Mouse (Mus musculus): ENCODE results near the gene Lgi2. TPM values are rescaled to one million over a fixed set of nuclear protein-coding genes. Genes with fewer than 3 reads are reported as not detected.

The Lgi2 gene
- 1.4 and 7.4 TPM in 2 replicates for polyA plus RNA-seq (2011; ENCODE audit: insufficient read length, low read depth, missing spikeins)

GRCm38 (mm10) chr5:52565813-52566531 lies at the start of gene Lgi2:
Gene Lgi2, minus strand, starts transcription at chr5:52566462.
- Histone ChIP-seq H3K4me3 (ENCODE audit: insufficient read depth, low read length) (peak within 1 kb of the TSS; percentile 12; the same call in 1 of the 2 replicates), H3K27ac (ENCODE audit: insufficient read depth, low read length) (no peak within 1 kb of the TSS), H3K4me1 (ENCODE audit: control insufficient read depth, insufficient read depth, low read length) (no peaks in the 10 kb centered on the region; the same call in 1 of the 2 replicates)
- TF ChIP-seq CTCF (IDR thresholded peaks at IDR 0.05; ENCODE audit: borderline replicate concordance, insufficient read depth, low read length) (no peak), POLR2A (IDR thresholded peaks at IDR 0.05; ENCODE audit: low read depth, low read length) (no peak)

- H3K27ac ChIP-seq (ENCODE audit: insufficient read depth, low read length) = peak overlapping the region; percentile 72; the same call in 1 of the 2 replicates
- H3K4me1 ChIP-seq (ENCODE audit: control insufficient read depth, insufficient read depth, low read length) = peaks cover 6% of the 10 kb centered on the region; the same call in 1 of the 2 replicates
Observed at GRCm38 (mm10) chr5:52615421-52615820, 49.2 kb upstream of the Lgi2 start.

GRCm38 (mm10) chr5:52614686-52615085 lies 48.4 kb upstream of the Lgi2 start:
- no peak overlapping the region for H3K4me3 ChIP-seq (ENCODE audit: insufficient read depth, low read length)
- H3K4me1 ChIP-seq (ENCODE audit: control insufficient read depth, insufficient read depth, low read length) = peaks cover 6% of the 10 kb centered on the region; the same call in 1 of the 2 replicates
- no peak for TF ChIP-seq POLR2A (IDR thresholded peaks at IDR 0.05; ENCODE audit: low read depth, low read length)
- no peak for TF ChIP-seq CTCF (IDR thresholded peaks at IDR 0.05; ENCODE audit: borderline replicate concordance, insufficient read depth, low read length)
- H3K27ac ChIP-seq (ENCODE audit: insufficient read depth, low read length) = no peak overlapping the region

More at GRCm38 (mm10) chr5:52615421-52615820, 49.2 kb upstream of the Lgi2 start:
- TF ChIP-seq CTCF (IDR thresholded peaks at IDR 0.05; ENCODE audit: borderline replicate concordance, insufficient read depth, low read length) (no peak), POLR2A (IDR thresholded peaks at IDR 0.05; ENCODE audit: low read depth, low read length) (no peak)
- no peak overlapping the region for H3K4me3 ChIP-seq (ENCODE audit: insufficient read depth, low read length)

GRCm38 (mm10) chr5:52612776-52613175 lies 46.5 kb upstream of the Lgi2 start:
- no peak overlapping the region for H3K4me3 ChIP-seq (ENCODE audit: insufficient read depth, low read length)
- H3K4me1 ChIP-seq (ENCODE audit: control insufficient read depth, insufficient read depth, low read length) = peaks cover 6% of the 10 kb centered on the region; the same call in 1 of the 2 replicates
- no peak overlapping the region for H3K27ac ChIP-seq (ENCODE audit: insufficient read depth, low read length)
- no peak for TF ChIP-seq CTCF (IDR thresholded peaks at IDR 0.05; ENCODE audit: borderline replicate concordance, insufficient read depth, low read length)
- no peak for TF ChIP-seq POLR2A (IDR thresholded peaks at IDR 0.05; ENCODE audit: low read depth, low read length)

GRCm38 (mm10) chr5:52611315-52611895 lies 45.1 kb upstream of the Lgi2 start:
- Histone ChIP-seq H3K27ac (ENCODE audit: insufficient read depth, low read length) (no peak overlapping the region), H3K4me3 (ENCODE audit: insufficient read depth, low read length) (no peak overlapping the region), H3K4me1 (ENCODE audit: control insufficient read depth, insufficient read depth, low read length) (peaks cover 2% of the 10 kb centered on the region; the same call in 1 of the 2 replicates)
- no peak for TF ChIP-seq POLR2A (IDR thresholded peaks at IDR 0.05; ENCODE audit: low read depth, low read length)
- TF ChIP-seq CTCF (IDR thresholded peaks at IDR 0.05; ENCODE audit: borderline replicate concordance, insufficient read depth, low read length) = no peak

GRCm38 (mm10) chr5:52610306-52610705 lies 44.0 kb upstream of the Lgi2 start:
- Histone ChIP-seq H3K4me3 (ENCODE audit: insufficient read depth, low read length) (no peak overlapping the region), H3K27ac (ENCODE audit: insufficient read depth, low read length) (no peak overlapping the region), H3K4me1 (ENCODE audit: control insufficient read depth, insufficient read depth, low read length) (no peaks in the 10 kb centered on the region)
- TF ChIP-seq CTCF (IDR thresholded peaks at IDR 0.05; ENCODE audit: borderline replicate concordance, insufficient read depth, low read length) (no peak), POLR2A (IDR thresholded peaks at IDR 0.05; ENCODE audit: low read depth, low read length) (no peak)

GRCm38 (mm10) chr5:52609672-52610071 lies 43.4 kb upstream of the Lgi2 start:
- H3K27ac ChIP-seq (ENCODE audit: insufficient read depth, low read length) = no peak overlapping the region
- TF ChIP-seq POLR2A (IDR thresholded peaks at IDR 0.05; ENCODE audit: low read depth, low read length) = no peak
- no peak for TF ChIP-seq CTCF (IDR thresholded peaks at IDR 0.05; ENCODE audit: borderline replicate concordance, insufficient read depth, low read length)
- no peaks in the 10 kb centered on the region; the same call in 1 of the 2 replicates for H3K4me1 ChIP-seq (ENCODE audit: control insufficient read depth, insufficient read depth, low read length)
- no peak overlapping the region for H3K4me3 ChIP-seq (ENCODE audit: insufficient read depth, low read length)

- TF ChIP-seq CTCF (IDR thresholded peaks at IDR 0.05; ENCODE audit: borderline replicate concordance, insufficient read depth, low read length) = no peak
- no peak for TF ChIP-seq POLR2A (IDR thresholded peaks at IDR 0.05; ENCODE audit: low read depth, low read length)
- Histone ChIP-seq H3K27ac (ENCODE audit: insufficient read depth, low read length) (no peak overlapping the region), H3K4me3 (ENCODE audit: insufficient read depth, low read length) (no peak overlapping the region), H3K4me1 (ENCODE audit: control insufficient read depth, insufficient read depth, low read length) (no peaks in the 10 kb centered on the region; the same call in 1 of the 2 replicates)
Observed at GRCm38 (mm10) chr5:52604582-52605041, 38.4 kb upstream of the Lgi2 start.

GRCm38 (mm10) chr5:52590612-52591011 lies 24.4 kb upstream of the Lgi2 start:
- TF ChIP-seq POLR2A (IDR thresholded peaks at IDR 0.05; ENCODE audit: low read depth, low read length) (no peak), CTCF (IDR thresholded peaks at IDR 0.05; ENCODE audit: borderline replicate concordance, insufficient read depth, low read length) (no peak)
- H3K4me3 ChIP-seq (ENCODE audit: insufficient read depth, low read length) = no peak overlapping the region
- H3K27ac ChIP-seq (ENCODE audit: insufficient read depth, low read length) = no peak overlapping the region
- no peaks in the 10 kb centered on the region for H3K4me1 ChIP-seq (ENCODE audit: control insufficient read depth, insufficient read depth, low read length)

- no peak overlapping the region for H3K4me3 ChIP-seq (ENCODE audit: insufficient read depth, low read length)
- H3K27ac ChIP-seq (ENCODE audit: insufficient read depth, low read length) = no peak overlapping the region
- no peak for TF ChIP-seq POLR2A (IDR thresholded peaks at IDR 0.05; ENCODE audit: low read depth, low read length)
- TF ChIP-seq CTCF (IDR thresholded peaks at IDR 0.05; ENCODE audit: borderline replicate concordance, insufficient read depth, low read length) = no peak
- no peaks in the 10 kb centered on the region for H3K4me1 ChIP-seq (ENCODE audit: control insufficient read depth, insufficient read depth, low read length)
Observed at GRCm38 (mm10) chr5:52588650-52589049, 22.4 kb upstream of the Lgi2 start.
